Mouse (Mus musculus): Measurements from ENCODE around the gene Rdh9. TPM values are rescaled to one million over a fixed set of nuclear protein-coding genes. Genes with fewer than 3 reads are reported as not detected.
"Not testable (repeated sequence)": the region's sequence is repeated elsewhere in the genome, so short reads cannot be mapped to it uniquely, and the experiment has no call there.

Rdh9 gene
- polyA plus RNA-seq, 1 experiment from 2014 or later, result 2.2 TPM

DNA sequence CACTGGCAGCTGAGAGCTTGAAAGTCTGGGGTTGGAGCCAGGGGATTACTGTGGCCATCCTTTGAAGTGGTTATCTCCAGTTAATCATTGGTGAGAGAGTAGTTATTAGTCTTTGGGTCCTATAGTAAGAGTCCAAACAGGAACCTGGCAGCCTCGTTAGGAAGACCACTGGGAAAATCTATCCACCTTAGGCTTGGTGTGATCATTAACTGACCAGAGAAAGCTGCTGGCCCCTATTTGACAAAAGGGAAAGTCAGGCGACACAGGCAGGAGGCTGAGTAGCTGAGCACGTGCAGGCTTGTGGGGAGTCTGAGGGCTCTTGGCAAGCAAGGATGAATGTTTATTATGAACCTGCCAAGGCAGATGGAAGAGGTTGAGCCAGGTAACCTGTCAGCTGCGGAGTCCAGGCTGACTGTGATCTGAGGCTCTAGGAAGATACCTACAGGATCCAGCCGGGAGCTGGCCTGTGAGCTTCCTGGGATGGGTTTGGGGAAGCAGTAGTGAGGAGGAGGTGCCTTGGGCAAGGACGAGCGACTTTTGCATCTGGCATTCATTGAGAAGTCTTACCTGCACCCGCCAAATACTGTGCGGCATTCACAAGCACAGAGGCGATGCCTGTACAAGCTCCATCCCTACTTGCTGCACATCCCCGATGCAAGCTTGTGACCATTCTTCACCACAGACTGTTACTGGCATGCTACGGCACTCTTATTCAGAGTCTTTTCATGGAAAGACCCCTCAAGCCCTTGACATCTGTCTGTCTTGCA lies 12.1 kb upstream of the Rdh9 start:
- ATAC-seq, result peak; percentile 48; the same call in 1 of the 2 replicates
- Histone ChIP-seq H3K4me3 (ENCODE audit: low read depth, low read length) (no peak overlapping the region), H3K9ac (ENCODE audit: low read depth, low read length) (no peak overlapping the region), H3K36me3 (ENCODE audit: control insufficient read depth, insufficient read depth) (no peaks in the 10 kb centered on the region), H3K9me3 (ENCODE audit: control insufficient read depth) (no peaks in the 10 kb centered on the region), H3K4me2 (replicated peaks; ENCODE audit: low read depth) (no peak overlapping the region), H3K27ac (ENCODE audit: low read depth, low read length) (no peak overlapping the region), H3K27me3 (replicated peaks; ENCODE audit: control insufficient read depth, insufficient read depth, low read length) (no peaks in the 10 kb centered on the region), H3K4me1 (replicated peaks; ENCODE audit: control insufficient read depth, insufficient read depth, low read length) (no peaks in the 10 kb centered on the region)
- 40% methylated on average over 12 of the region's 12 CpGs for WGBS
- no peak for TF ChIP-seq CTCF (IDR thresholded peaks at IDR 0.05; ENCODE audit: low read depth)

DNA sequence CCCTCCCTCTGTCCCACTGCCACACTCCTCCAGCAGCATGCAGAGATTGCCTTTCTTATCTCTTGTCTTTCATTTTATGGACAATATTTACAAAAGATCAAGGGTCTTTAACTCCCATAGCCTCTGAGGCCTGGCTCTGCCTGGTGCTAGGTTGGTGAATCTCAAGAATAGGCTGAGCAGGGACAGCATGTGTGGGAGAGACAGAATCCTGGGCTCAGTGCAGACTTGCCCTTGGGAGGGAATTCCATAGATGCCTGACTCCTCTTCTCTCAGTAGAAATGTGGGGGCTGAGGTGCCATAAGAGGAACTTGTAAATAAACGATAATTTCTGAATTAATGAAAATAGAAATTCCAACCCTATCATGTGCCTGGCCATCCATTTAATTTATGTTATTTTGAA lies 9.6 kb upstream of the Rdh9 start:
- Histone ChIP-seq H3K27ac (ENCODE audit: low read depth, low read length) (no peak overlapping the region), H3K36me3 (ENCODE audit: control insufficient read depth, insufficient read depth) (no peaks in the 10 kb centered on the region), H3K27me3 (replicated peaks; ENCODE audit: control insufficient read depth, insufficient read depth, low read length) (no peaks in the 10 kb centered on the region), H3K4me3 (ENCODE audit: low read depth, low read length) (no peak overlapping the region), H3K4me1 (replicated peaks; ENCODE audit: control insufficient read depth, insufficient read depth, low read length) (no peaks in the 10 kb centered on the region), H3K9me3 (ENCODE audit: control insufficient read depth) (no peaks in the 10 kb centered on the region), H3K4me2 (replicated peaks; ENCODE audit: low read depth) (no peak overlapping the region), H3K9ac (ENCODE audit: low read depth, low read length) (no peak overlapping the region)
- ATAC-seq, result no peak
- 76% methylated on average over 1 of the region's 1 CpGs for WGBS
- TF ChIP-seq CTCF (IDR thresholded peaks at IDR 0.05; ENCODE audit: low read depth), result no peak

DNA sequence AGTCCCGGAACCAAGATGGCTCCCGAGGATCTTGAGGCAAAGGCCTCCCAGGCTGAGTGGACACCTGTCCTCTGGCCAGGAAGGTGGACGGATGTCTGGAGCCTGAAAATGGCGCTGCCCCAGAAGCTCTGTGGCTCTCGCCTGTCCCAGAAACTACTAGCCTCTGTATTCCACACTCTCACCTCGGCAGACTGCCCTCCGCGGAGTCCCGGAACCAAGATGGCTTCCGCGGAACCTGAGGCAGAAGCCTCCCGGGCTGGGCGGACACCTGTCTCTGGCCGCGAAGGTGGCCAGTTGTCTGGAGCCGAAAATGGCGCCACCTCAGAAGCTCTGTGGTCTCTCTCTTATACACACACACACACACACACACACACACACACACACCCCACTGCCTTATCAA lies 6.1 kb downstream of the Rdh9 start:
- not testable (repeated sequence) for H3K9ac ChIP-seq (ENCODE audit: low read depth, low read length); H3K36me3 ChIP-seq (ENCODE audit: control insufficient read depth, insufficient read depth)
- WGBS, result 95% methylated on average over 17 of the region's 17 CpGs

DNA sequence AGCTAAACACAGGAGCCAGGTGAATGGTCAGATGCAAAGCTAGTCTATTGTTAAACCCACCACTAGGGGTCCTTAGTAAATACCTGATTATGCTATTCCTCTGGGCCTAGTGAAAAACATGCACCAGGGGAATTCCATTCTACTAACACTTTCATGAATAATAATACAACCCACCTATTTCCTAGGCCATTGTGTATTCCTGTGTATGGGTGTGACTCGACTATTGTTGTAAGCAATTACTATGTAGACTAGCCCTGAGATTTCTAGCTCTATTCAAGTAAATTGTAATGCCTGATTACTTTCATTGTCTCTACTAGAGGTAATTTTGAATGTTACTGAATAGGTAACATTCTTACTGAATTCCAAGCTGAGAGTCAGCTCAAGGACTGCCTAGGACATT lies 9.2 kb downstream of the Rdh9 start:
- 91% methylated on average over 1 of the region's 1 CpGs for WGBS
- ATAC-seq; H3K27ac ChIP-seq (ENCODE audit: low read depth, low read length); H3K4me2 ChIP-seq (replicated peaks; ENCODE audit: low read depth); H3K4me1 ChIP-seq (replicated peaks; ENCODE audit: control insufficient read depth, insufficient read depth, low read length); H3K4me3 ChIP-seq (ENCODE audit: low read depth, low read length); H3K9me3 ChIP-seq (ENCODE audit: control insufficient read depth); H3K9ac ChIP-seq (ENCODE audit: low read depth, low read length); H3K36me3 ChIP-seq (ENCODE audit: control insufficient read depth, insufficient read depth); H3K27me3 ChIP-seq (replicated peaks; ENCODE audit: control insufficient read depth, insufficient read depth, low read length): not testable (repeated sequence)

More for the DNA sequence above, 6.1 kb downstream of the Rdh9 start:
- not testable (repeated sequence) for H3K27ac ChIP-seq (ENCODE audit: low read depth, low read length); H3K27me3 ChIP-seq (replicated peaks; ENCODE audit: control insufficient read depth, insufficient read depth, low read length); ATAC-seq; H3K4me1 ChIP-seq (replicated peaks; ENCODE audit: control insufficient read depth, insufficient read depth, low read length); H3K4me2 ChIP-seq (replicated peaks; ENCODE audit: low read depth); H3K4me3 ChIP-seq (ENCODE audit: low read depth, low read length); H3K9me3 ChIP-seq (ENCODE audit: control insufficient read depth)

DNA sequence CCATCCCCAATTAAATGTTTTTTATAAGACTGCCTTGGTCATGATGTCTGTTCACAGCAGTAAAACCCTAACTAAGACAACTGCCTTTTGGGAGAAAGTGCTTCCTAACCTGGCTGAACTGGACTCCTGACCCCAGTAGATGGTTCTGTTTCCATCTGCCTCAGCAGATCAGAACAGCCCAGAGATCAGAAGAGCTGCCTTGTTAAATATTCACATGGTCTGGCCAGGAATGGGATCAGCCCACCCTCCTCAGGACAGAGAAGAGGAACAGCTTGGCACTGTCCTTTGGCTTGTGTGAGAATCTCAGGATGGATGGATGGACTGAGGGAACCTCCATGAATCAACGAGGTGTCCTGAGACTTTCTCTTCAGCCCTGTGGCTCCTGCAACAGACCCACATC lies 23.1 kb downstream of the Rdh9 start:
- 60% methylated on average over 1 of the region's 1 CpGs for WGBS

DNA sequence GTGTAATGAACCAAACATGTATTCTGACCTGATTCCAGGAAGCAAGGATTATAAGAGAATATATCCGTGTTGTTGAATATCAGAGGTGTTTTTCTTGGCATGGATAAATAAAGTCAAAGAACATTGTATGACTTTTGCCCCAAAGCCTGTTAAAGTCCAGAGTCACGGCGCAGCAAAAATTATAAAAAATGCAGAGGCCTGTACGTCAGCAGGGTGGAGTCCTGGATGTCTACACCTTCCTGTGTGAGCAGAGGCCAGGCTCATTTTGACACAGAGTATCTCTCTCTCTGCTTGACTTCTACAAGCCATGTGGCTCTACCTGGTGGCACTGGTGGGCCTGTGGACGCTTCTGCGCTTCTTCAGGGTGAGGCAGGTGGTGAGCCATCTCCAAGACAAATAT lies 24.7 kb downstream of the Rdh9 start, which contains the start of gene Rdh16:
TSS of gene Rdh16 (plus strand) at position 262 of the 400 bp plus-strand sequence.
- no peaks in the 10 kb centered on the region for H3K4me1 ChIP-seq (replicated peaks; ENCODE audit: control insufficient read depth, insufficient read depth, low read length)
- no peaks in the 10 kb centered on the region for H3K9me3 ChIP-seq (ENCODE audit: control insufficient read depth)
- H3K4me2 ChIP-seq (replicated peaks; ENCODE audit: low read depth), result no peak within 1 kb of the TSS
- H3K27me3 ChIP-seq (replicated peaks; ENCODE audit: control insufficient read depth, insufficient read depth, low read length), result no peaks in the 10 kb centered on the region
- H3K36me3 ChIP-seq (ENCODE audit: control insufficient read depth, insufficient read depth), result no peaks in the 10 kb centered on the region
- TF ChIP-seq CTCF (IDR thresholded peaks at IDR 0.05; ENCODE audit: low read depth), result no peak
- no peak for ATAC-seq
- H3K4me3 ChIP-seq (ENCODE audit: low read depth, low read length), result no peak within 1 kb of the TSS
- H3K27ac ChIP-seq (ENCODE audit: low read depth, low read length), result no peak within 1 kb of the TSS
- no peak within 1 kb of the TSS for H3K9ac ChIP-seq (ENCODE audit: low read depth, low read length)
- WGBS, result 81% methylated on average over 6 of the region's 6 CpGs

More for the DNA sequence above, 23.1 kb downstream of the Rdh9 start:
- H3K4me2 ChIP-seq (replicated peaks; ENCODE audit: low read depth), result no peak overlapping the region
- no peak for TF ChIP-seq CTCF (IDR thresholded peaks at IDR 0.05; ENCODE audit: low read depth)
- H3K36me3 ChIP-seq (ENCODE audit: control insufficient read depth, insufficient read depth), result no peaks in the 10 kb centered on the region
- no peaks in the 10 kb centered on the region for H3K9me3 ChIP-seq (ENCODE audit: control insufficient read depth)
- H3K9ac ChIP-seq (ENCODE audit: low read depth, low read length), result no peak overlapping the region
- H3K27me3 ChIP-seq (replicated peaks; ENCODE audit: control insufficient read depth, insufficient read depth, low read length), result no peaks in the 10 kb centered on the region
- H3K4me3 ChIP-seq (ENCODE audit: low read depth, low read length), result no peak overlapping the region
- no peaks in the 10 kb centered on the region for H3K4me1 ChIP-seq (replicated peaks; ENCODE audit: control insufficient read depth, insufficient read depth, low read length)
- ATAC-seq, result no peak
- H3K27ac ChIP-seq (ENCODE audit: low read depth, low read length), result no peak overlapping the region

Measured in intestine, postnatal 0 days (tissue).